Mouse (Mus musculus): ENCODE data around the gene Arhgef3. TPM values are rescaled to one million over a fixed set of nuclear protein-coding genes. Genes with fewer than 3 reads are reported as not detected.

The Arhgef3 gene
- polyA plus RNA-seq, 1 experiment from 2014 or later, result 6.4 TPM

GRCm38 (mm10) chr14:27102720-27103119, 12.0 kb upstream of the Arhgef3 start:
- no peak for ATAC-seq (replicated peaks; ENCODE audit: low FRiP score)
- Histone ChIP-seq H3K27ac (ENCODE audit: low read depth, low read length) (no peak overlapping the region), H3K36me3 (ENCODE audit: control insufficient read depth, insufficient read depth, low read length) (no peaks in the 10 kb centered on the region), H3K4me3 (ENCODE audit: low read depth, low read length) (no peak overlapping the region), H3K9ac (ENCODE audit: low read depth, low read length) (no peak overlapping the region), H3K9me3 (ENCODE audit: control insufficient read depth, low read length) (no peaks in the 10 kb centered on the region), H3K27me3 (replicated peaks; ENCODE audit: control insufficient read depth, insufficient read depth, low read length) (no peaks in the 10 kb centered on the region), H3K4me1 (replicated peaks; ENCODE audit: control insufficient read depth, insufficient read depth, low read length) (no peaks in the 10 kb centered on the region), H3K4me2 (no peak overlapping the region)
- WGBS, result 73% methylated on average over 6 of the region's 6 CpGs
- no peak for DNase-seq (ENCODE audit: low spot score)

GRCm38 (mm10) chr14:27105731-27106457, 8.8 kb upstream of the Arhgef3 start:
- Histone ChIP-seq H3K9ac (ENCODE audit: low read depth, low read length) (no peak overlapping the region), H3K9me3 (ENCODE audit: control insufficient read depth, low read length) (no peaks in the 10 kb centered on the region), H3K4me3 (ENCODE audit: low read depth, low read length) (no peak overlapping the region), H3K36me3 (ENCODE audit: control insufficient read depth, insufficient read depth, low read length) (no peaks in the 10 kb centered on the region), H3K27ac (ENCODE audit: low read depth, low read length) (no peak overlapping the region), H3K4me1 (replicated peaks; ENCODE audit: control insufficient read depth, insufficient read depth, low read length) (no peaks in the 10 kb centered on the region), H3K4me2 (no peak overlapping the region), H3K27me3 (replicated peaks; ENCODE audit: control insufficient read depth, insufficient read depth, low read length) (no peaks in the 10 kb centered on the region)
- WGBS, result 81% methylated on average over 12 of the region's 12 CpGs
- ATAC-seq (replicated peaks; ENCODE audit: low FRiP score), result no peak
- DNase-seq (ENCODE audit: low spot score), result no peak

- Histone ChIP-seq H3K4me1 (replicated peaks; ENCODE audit: control insufficient read depth, insufficient read depth, low read length) (no peaks in the 10 kb centered on the region), H3K9ac (ENCODE audit: low read depth, low read length) (no peak overlapping the region), H3K36me3 (ENCODE audit: control insufficient read depth, insufficient read depth, low read length) (no peaks in the 10 kb centered on the region), H3K4me3 (ENCODE audit: low read depth, low read length) (no peak overlapping the region), H3K27ac (ENCODE audit: low read depth, low read length) (no peak overlapping the region), H3K9me3 (ENCODE audit: control insufficient read depth, low read length) (no peaks in the 10 kb centered on the region), H3K4me2 (no peak overlapping the region), H3K27me3 (replicated peaks; ENCODE audit: control insufficient read depth, insufficient read depth, low read length) (no peaks in the 10 kb centered on the region)
- 68% methylated on average over 6 of the region's 6 CpGs for WGBS
- DNase-seq (ENCODE audit: low spot score) (no peak), ATAC-seq (replicated peaks; ENCODE audit: low FRiP score) (no peak)
These were observed 5.8 kb upstream of the Arhgef3 start for GRCm38 (mm10) chr14:27108748-27109504.

GRCm38 (mm10) chr14:27115275-27115660, 569 bp downstream of the Arhgef3 start:
- peak overlapping the region; percentile 61 for H3K4me3 ChIP-seq (ENCODE audit: low read depth, low read length)
- H3K27me3 ChIP-seq (replicated peaks; ENCODE audit: control insufficient read depth, insufficient read depth, low read length), result peaks cover 25% of the 10 kb centered on the region
- DNase-seq (ENCODE audit: low spot score) (no peak), ATAC-seq (replicated peaks; ENCODE audit: low FRiP score) (no peak)
- peaks cover 6% of the 10 kb centered on the region for H3K4me1 ChIP-seq (replicated peaks; ENCODE audit: control insufficient read depth, insufficient read depth, low read length)
- no peak overlapping the region; the same call in 1 of the 2 replicates for H3K9ac ChIP-seq (ENCODE audit: low read depth, low read length)
- no peaks in the 10 kb centered on the region for H3K9me3 ChIP-seq (ENCODE audit: control insufficient read depth, low read length)
- H3K4me2 ChIP-seq, result peak overlapping the region; percentile 96
- no peaks in the 10 kb centered on the region for H3K36me3 ChIP-seq (ENCODE audit: control insufficient read depth, insufficient read depth, low read length)
- H3K27ac ChIP-seq (ENCODE audit: low read depth, low read length), result no peak overlapping the region
- 18% methylated on average over 11 of the region's 11 CpGs for WGBS

- H3K9me3 ChIP-seq (ENCODE audit: control insufficient read depth, low read length), result no peaks in the 10 kb centered on the region
- H3K9ac ChIP-seq (ENCODE audit: low read depth, low read length), result no peak overlapping the region
- WGBS, result 76% methylated on average over 6 of the region's 6 CpGs
- H3K27me3 ChIP-seq (replicated peaks; ENCODE audit: control insufficient read depth, insufficient read depth, low read length), result peaks cover 25% of the 10 kb centered on the region
- H3K4me2 ChIP-seq, result no peak overlapping the region
- ATAC-seq (replicated peaks; ENCODE audit: low FRiP score), result no peak
- no peak overlapping the region for H3K4me3 ChIP-seq (ENCODE audit: low read depth, low read length)
- H3K4me1 ChIP-seq (replicated peaks; ENCODE audit: control insufficient read depth, insufficient read depth, low read length), result peaks cover 6% of the 10 kb centered on the region
- no peaks in the 10 kb centered on the region for H3K36me3 ChIP-seq (ENCODE audit: control insufficient read depth, insufficient read depth, low read length)
- H3K27ac ChIP-seq (ENCODE audit: low read depth, low read length), result no peak overlapping the region
- DNase-seq (ENCODE audit: low spot score), result no peak
These were observed 1.3 kb downstream of the Arhgef3 start for GRCm38 (mm10) chr14:27115991-27116390.

- no peak overlapping the region for H3K27ac ChIP-seq (ENCODE audit: low read depth, low read length)
- no peak overlapping the region for H3K9ac ChIP-seq (ENCODE audit: low read depth, low read length)
- peaks cover 6% of the 10 kb centered on the region for H3K4me1 ChIP-seq (replicated peaks; ENCODE audit: control insufficient read depth, insufficient read depth, low read length)
- no peaks in the 10 kb centered on the region for H3K36me3 ChIP-seq (ENCODE audit: control insufficient read depth, insufficient read depth, low read length)
- no peak for ATAC-seq (replicated peaks; ENCODE audit: low FRiP score)
- no peaks in the 10 kb centered on the region for H3K9me3 ChIP-seq (ENCODE audit: control insufficient read depth, low read length)
- peaks cover 25% of the 10 kb centered on the region for H3K27me3 ChIP-seq (replicated peaks; ENCODE audit: control insufficient read depth, insufficient read depth, low read length)
- DNase-seq (ENCODE audit: low spot score), result no peak
- no peak overlapping the region for H3K4me2 ChIP-seq
- no peak overlapping the region for H3K4me3 ChIP-seq (ENCODE audit: low read depth, low read length)
- WGBS, result 67% methylated on average over 4 of the region's 4 CpGs
These were observed 2.0 kb downstream of the Arhgef3 start for GRCm38 (mm10) chr14:27116577-27117165.

- peaks cover 25% of the 10 kb centered on the region for H3K27me3 ChIP-seq (replicated peaks; ENCODE audit: control insufficient read depth, insufficient read depth, low read length)
- WGBS, result 73% methylated on average over 5 of the region's 5 CpGs
- DNase-seq (ENCODE audit: low spot score) (no peak), ATAC-seq (replicated peaks; ENCODE audit: low FRiP score) (no peak)
- H3K36me3 ChIP-seq (ENCODE audit: control insufficient read depth, insufficient read depth, low read length), result no peaks in the 10 kb centered on the region
- H3K27ac ChIP-seq (ENCODE audit: low read depth, low read length), result no peak overlapping the region
- H3K4me3 ChIP-seq (ENCODE audit: low read depth, low read length), result no peak overlapping the region
- no peak overlapping the region for H3K4me2 ChIP-seq
- no peaks in the 10 kb centered on the region for H3K9me3 ChIP-seq (ENCODE audit: control insufficient read depth, low read length)
- no peak overlapping the region for H3K9ac ChIP-seq (ENCODE audit: low read depth, low read length)
- peaks cover 6% of the 10 kb centered on the region for H3K4me1 ChIP-seq (replicated peaks; ENCODE audit: control insufficient read depth, insufficient read depth, low read length)
These were observed 3.8 kb downstream of the Arhgef3 start for GRCm38 (mm10) chr14:27118546-27118945.

GRCm38 (mm10) chr14:27122646-27123045, 7.9 kb downstream of the Arhgef3 start:
- H3K9me3 ChIP-seq (ENCODE audit: control insufficient read depth, low read length), result no peaks in the 10 kb centered on the region
- 0 out of 2 replicates have a peak, but pooled peaks cover 3% of the 10 kb centered on the region for H3K27me3 ChIP-seq (replicated peaks; ENCODE audit: control insufficient read depth, insufficient read depth, low read length)
- H3K27ac ChIP-seq (ENCODE audit: low read depth, low read length), result no peak overlapping the region
- no peaks in the 10 kb centered on the region for H3K36me3 ChIP-seq (ENCODE audit: control insufficient read depth, insufficient read depth, low read length)
- 69% methylated on average over 3 of the region's 3 CpGs for WGBS
- no peak overlapping the region for H3K4me3 ChIP-seq (ENCODE audit: low read depth, low read length)
- H3K9ac ChIP-seq (ENCODE audit: low read depth, low read length), result no peak overlapping the region
- no peak for ATAC-seq (replicated peaks; ENCODE audit: low FRiP score)
- DNase-seq (ENCODE audit: low spot score), result no peak
- H3K4me2 ChIP-seq, result no peak overlapping the region
- no peaks in the 10 kb centered on the region; the same call in 1 of the 2 replicates for H3K4me1 ChIP-seq (replicated peaks; ENCODE audit: control insufficient read depth, insufficient read depth, low read length)
